Mouse (Mus musculus) embryonic stem cell, embryonic (primary cell): Measurements from ENCODE around the gene Cbx7.
"Not testable (repeated sequence)": the region's sequence is repeated elsewhere in the genome, so short reads cannot be mapped to it uniquely, and the experiment has no call there.

Experiments
- CTCF ChIA-PET, 4 experiments: fragments of 300-600 bp in 2 of 4; fragments of 350-600 bp in 2 of 4; sonication (Branson Sonifier 250); formaldehyde crosslinking; loops; one replicate each; lab custom pipeline; 2022; ENCODE audit warnings: inconsistent platforms in 2 of 4; lab: Charles Lee
- POLR2A ChIA-PET, 4 experiments: fragments of 300-600 bp in 2 of 4; fragments of 350-600 bp in 2 of 4; sonication (Branson Sonifier 250); formaldehyde crosslinking; loops; one replicate each; lab custom pipeline; 2022; ENCODE audit warnings: antibody characterized with exemption in 4 of 4, inconsistent platforms in 1 of 4; lab: Charles Lee

The Cbx7 gene

DNA sequence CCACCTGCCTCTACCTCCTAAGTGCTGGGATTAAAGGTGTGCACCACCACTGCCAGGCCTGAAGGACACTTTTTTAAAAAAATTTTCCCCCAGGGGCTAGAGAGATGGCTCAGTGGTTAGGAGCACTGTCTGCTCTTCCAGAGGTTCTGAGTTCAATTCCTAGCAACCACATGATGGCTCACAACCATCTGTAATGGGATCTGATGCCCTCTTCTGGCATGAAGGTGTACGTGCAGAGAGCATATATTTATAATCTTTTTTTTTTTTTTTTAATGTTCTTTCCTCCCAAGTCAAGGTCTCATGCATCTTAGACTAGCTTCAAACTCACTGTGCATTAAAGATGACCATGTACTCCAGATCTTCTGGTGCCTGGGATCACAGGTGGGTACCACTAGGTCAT is 60.1 kb downstream of the Cbx7 start:
- ChIA-PET POLR2A (interaction anchor here (0.7 to 11.8 kb wide), 42 partner anchors 9 to 347 kb away, joined by 3 to 317 read pairs (median 5); partner anchors contain the start of genes Apobec3 (in 2 of the 4) and Cbx7 (in 2 of the 4)), CTCF (interaction anchor here in 3 of 4 experiments (0.6 to 2.4 kb wide), 9 partner anchors 13 to 79 kb away, joined by 3 to 15 read pairs (median 5); partner anchors contain the start of gene Apobec3 (in 2 of the 3))

DNA sequence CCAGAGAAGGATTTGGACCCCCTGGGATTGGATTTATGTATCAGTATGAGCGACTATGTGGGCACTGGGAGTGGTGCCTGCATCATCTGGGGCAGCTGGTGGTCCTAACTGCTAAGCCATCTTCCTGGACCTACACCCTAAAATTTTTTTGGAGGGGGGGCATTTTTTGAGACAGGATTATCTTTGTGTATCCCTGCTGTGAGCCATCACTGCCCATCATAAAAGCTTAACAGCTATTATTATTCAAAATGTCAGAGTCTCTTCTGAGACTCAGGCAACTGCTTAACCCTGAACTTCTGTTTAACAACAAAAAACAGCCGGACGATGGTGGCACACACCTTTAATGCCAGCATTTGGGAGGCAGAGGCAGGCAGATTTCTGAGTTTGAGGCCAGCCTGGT is 61.9 kb downstream of the Cbx7 start:
- ChIA-PET POLR2A (interaction anchor here in 2 of 4 experiments (0.9 to 11.8 kb wide), 16 partner anchors 9 to 346 kb away, joined by 3 to 317 read pairs (median 6); partner anchors contain the start of genes Apobec3 (in 2 of the 2) and Atf4 (in 1 of the 2)), CTCF (interaction anchor here in 2 of 4 experiments (1.4 to 2.4 kb wide), 2 partner anchors 10 to 16 kb away, joined by 5 to 15 read pairs; partner anchors contain the start of gene Apobec3 (in 1 of the 2))

DNA sequence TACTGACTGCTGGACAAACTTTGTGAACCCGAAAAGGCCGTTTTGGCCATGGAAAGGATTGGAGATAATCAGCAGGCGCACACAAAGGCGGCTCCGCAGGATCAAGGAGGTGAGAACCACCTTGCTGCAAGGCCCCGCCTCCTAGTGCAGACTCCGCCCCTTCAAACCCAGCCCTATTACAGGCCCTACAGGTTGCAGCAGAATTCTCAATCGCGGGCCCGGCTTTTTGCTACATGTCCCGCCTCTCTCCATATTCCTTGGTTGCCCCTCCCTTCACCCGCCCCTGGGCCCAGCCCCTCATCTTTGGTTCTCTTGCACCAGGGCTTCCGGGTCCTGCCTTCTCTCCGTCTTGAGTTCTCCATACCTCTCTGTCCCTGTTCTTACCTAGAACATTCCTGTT is 64.1 kb downstream of the Cbx7 start:
- POLR2A ChIA-PET, result interaction anchor here (0.6 to 11.2 kb wide), 34 partner anchors 9 to 216 kb away, joined by 3 to 169 read pairs (median 6); partner anchors contain the start of genes Apobec3 (in 3 of the 4), Cbx7 (in 1 of the 4) and Gtpbp1 (in 1 of the 4)
- CTCF ChIA-PET, result interaction anchor here in 1 of 4 experiments (0.8 to 1.6 kb wide), 2 partner anchors 15 to 34 kb away, joined by 3 read pairs; partner anchors contain the start of gene Apobec3

DNA sequence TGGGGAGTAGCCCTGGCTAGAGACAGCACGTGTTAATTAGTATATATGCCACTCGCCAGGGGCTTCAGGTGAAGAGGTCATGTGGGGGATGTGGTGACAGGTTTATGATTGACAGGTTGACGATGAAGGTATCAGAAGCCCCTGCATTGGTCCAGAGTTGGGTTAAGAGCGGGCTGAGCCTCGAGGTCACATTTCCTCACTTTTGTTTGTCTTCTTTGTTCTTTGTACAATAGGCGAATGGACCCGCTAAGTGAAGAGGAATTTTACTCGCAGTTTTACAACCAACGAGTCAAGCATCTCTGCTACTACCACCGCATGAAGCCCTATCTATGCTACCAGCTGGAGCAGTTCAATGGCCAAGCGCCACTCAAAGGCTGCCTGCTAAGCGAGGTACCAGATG is 65.7 kb downstream of the Cbx7 start:
- ChIA-PET CTCF (interaction anchor here in 3 of 4 experiments (0.6 to 1.5 kb wide), 4 partner anchors 13 to 97 kb away, joined by 3 to 9 read pairs (median 4); partner anchors contain the start of gene Apobec3 (in 1 of the 3)), POLR2A (interaction anchor here in 3 of 4 experiments (0.6 to 11.2 kb wide), 38 partner anchors 9 to 215 kb away, joined by 3 to 169 read pairs (median 6); partner anchors contain the start of genes Apobec3 (in 3 of the 3), Cbx6 (in 1 of the 3), Cbx7 (in 1 of the 3) and Gtpbp1 (in 1 of the 3))

DNA sequence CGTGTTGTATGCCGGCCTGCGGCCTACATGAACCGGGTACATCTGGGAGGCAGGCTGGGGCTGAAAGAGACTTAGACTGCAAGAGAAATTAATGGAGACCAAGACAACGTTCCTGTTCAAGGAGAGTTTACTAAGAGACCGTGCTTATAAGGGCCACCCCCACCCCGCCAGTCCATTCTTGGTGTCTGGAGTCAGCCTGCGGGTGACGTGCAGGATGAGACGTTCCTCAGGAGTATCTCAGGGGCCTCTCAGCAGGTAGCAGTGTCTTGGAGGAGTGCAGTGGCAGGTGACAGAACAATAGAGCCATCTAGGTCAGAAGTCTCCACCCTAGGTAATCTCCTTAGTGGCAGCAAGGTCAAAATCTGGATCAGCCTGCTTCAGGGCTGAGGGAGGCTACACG is 66.2 kb downstream of the Cbx7 start:
- CTCF ChIA-PET, result interaction anchor here in 3 of 4 experiments (0.6 to 1.5 kb wide), 8 partner anchors 12 to 1410 kb away, joined by 3 to 7 read pairs (median 3); partner anchors contain the start of gene Il2rb (in 1 of the 3)
- POLR2A ChIA-PET, result interaction anchor here (0.7 to 11.2 kb wide), 62 partner anchors 8 to 214 kb away, joined by 3 to 271 read pairs (median 5); partner anchors contain the start of genes Apobec3 (in 3 of the 4), Cbx7 (in 2 of the 4) and Gtpbp1 (in 1 of the 4)

DNA sequence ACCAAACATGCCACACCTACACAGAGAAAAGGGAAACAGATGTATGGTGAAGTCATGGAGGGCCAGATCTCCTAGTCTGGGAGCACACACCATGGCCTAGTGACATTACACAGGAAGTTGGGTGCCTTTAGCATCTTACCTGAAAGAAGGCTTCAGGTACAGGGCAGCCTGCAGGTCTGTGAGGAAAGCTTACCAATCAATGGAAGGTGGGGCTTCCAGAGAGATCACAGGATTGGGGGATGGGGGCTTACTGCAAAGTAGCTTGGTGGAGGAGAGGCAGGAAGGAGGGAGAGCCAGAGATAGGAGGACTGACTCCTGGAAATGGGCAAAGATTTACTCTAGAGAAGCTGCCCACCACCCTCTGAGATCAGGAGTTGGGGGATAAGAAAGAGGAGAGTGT is 67.0 kb downstream of the Cbx7 start:
- CTCF ChIA-PET, result interaction anchor here in 3 of 4 experiments (0.6 to 1.5 kb wide), 12 partner anchors 11 to 1409 kb away, joined by 3 to 7 read pairs (median 3); partner anchors contain the start of gene Il2rb (in 1 of the 3)
- POLR2A ChIA-PET, result interaction anchor here (0.6 to 11.2 kb wide), 68 partner anchors 8 to 980 kb away, joined by 3 to 271 read pairs (median 5); partner anchors contain the start of genes Apobec3 (in 4 of the 4), Cbx7 (in 2 of the 4), Cbx6 (in 1 of the 4) and Npcd (in 1 of the 4)

DNA sequence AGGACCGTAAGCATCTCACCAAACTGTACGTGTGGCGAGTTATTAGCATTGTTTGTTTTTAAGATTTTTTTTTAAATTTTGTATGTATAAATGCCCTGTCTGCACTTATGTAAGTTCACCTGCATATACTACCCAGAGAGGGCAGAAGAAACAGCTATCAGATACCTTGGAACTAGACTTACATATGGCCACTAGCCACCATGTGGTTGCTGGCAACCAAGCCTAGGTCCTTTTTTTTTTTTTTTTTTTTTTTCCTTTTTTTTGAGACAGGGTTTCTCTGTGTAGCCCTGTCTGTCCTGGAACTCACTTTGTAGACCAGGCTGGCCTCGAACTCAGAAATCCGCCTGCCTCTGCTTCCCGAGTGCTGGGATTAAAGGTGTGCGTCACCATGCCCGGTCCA is 67.8 kb downstream of the Cbx7 start:
- CTCF ChIA-PET, result interaction anchor here in 3 of 4 experiments (0.5 to 4.0 kb wide), 4 partner anchors 11 to 56 kb away, joined by 3 to 14 read pairs (median 5); partner anchors contain the start of gene Apobec3 (in 1 of the 3)
- POLR2A ChIA-PET, result interaction anchor here (0.6 to 11.2 kb wide), 44 partner anchors 8 to 981 kb away, joined by 3 to 271 read pairs (median 5); partner anchors contain the start of genes Apobec3 (in 2 of the 4), Atf4 (in 2 of the 4) and Rps19bp1 (in 1 of the 4)

DNA sequence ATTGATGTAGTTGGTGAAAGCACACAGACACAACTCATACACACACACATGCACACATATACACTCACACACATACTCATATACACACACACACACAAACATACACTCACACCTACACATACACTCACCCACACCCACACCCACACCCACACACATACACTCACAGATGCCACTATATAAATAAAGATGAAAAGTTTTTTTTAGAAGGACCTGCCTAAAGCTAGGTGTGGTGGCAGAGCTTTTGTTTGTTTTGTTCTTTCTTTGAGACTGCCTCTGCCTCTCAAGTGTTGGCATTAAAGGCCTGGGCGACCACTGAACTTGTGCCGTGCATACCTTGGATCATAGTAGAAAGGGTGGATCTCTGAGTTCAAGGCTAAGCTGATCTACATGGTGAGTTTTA is 69.5 kb downstream of the Cbx7 start:
- ChIA-PET CTCF (interaction anchor here in 3 of 4 experiments (0.6 to 4.0 kb wide), 9 partner anchors 9 to 790 kb away, joined by 3 to 14 read pairs (median 3); partner anchors contain the start of gene Apobec3 (in 2 of the 3)), POLR2A (interaction anchor here (0.6 to 11.2 kb wide), 38 partner anchors 9 to 353 kb away, joined by 3 to 271 read pairs (median 4); partner anchors contain the start of genes Apobec3 (in 2 of the 4) and Atf4 (in 1 of the 4))

DNA sequence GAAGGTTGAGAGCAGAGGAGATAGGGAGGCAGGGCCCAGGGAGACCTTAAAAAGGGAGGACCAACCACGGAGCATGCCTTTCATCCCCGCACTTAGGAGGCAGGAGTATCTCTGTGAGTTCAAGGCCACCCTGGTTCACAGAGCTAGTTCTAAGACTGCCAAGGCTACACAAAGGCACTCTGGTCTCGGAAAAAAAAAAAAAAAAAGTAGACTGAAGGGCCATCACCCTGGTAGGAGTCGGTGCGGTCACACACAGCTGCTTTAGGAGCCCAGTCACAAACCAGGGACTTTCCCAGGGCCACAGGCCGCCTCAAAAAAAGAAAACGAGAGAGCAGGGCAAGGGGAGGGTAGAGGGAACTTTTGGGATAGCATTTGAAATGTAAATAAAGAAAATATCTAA is 70.2 kb downstream of the Cbx7 start:
- ChIA-PET CTCF (interaction anchor here in 3 of 4 experiments (0.6 to 4.0 kb wide), 11 partner anchors 8 to 790 kb away, joined by 3 to 14 read pairs (median 3); partner anchors contain the start of gene Apobec3 (in 2 of the 3)), POLR2A (interaction anchor here (0.5 to 11.2 kb wide), 39 partner anchors 8 to 354 kb away, joined by 3 to 271 read pairs (median 4); partner anchors contain the start of genes Apobec3 (in 2 of the 4) and Atf4 (in 1 of the 4))

DNA sequence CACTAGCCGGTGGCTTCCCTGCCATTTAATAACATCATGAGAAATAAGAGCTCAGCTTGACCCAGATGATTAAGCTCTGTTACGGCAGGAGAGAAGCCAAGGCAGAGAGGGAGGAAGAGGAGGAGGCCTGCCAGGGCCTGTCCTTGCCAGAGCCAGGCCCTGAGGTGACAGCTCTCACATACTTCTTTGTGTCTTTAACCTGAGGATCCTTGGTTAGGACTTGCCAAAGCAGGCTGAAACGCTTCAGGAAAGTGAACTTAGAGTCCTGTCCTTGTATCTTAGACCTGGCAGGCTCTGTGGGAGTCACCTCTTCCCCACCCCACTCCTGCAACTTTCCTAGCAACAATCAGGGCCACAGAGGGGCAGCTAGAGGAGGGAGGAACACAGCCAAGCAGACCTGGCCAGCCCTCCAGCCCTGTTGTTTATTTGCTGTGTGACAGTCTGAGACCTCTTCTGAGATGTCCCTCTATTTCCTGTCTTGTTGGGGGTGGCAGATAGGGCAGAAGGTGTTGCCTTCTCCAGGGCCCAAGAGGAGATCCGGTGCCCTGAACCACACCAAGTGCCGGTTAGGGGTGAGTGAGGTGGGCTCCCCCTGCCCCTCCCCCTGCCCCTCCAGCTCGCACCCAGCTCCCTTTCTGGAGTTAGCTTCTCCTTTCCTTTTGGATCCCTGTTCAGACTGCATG is 71.0 kb downstream of the Cbx7 start:
- POLR2A ChIA-PET, result interaction anchor here (0.5 to 11.2 kb wide), 39 partner anchors 7 to 1150 kb away, joined by 3 to 271 read pairs (median 4); partner anchors contain the start of gene Apobec3 (in 2 of the 4)

DNA sequence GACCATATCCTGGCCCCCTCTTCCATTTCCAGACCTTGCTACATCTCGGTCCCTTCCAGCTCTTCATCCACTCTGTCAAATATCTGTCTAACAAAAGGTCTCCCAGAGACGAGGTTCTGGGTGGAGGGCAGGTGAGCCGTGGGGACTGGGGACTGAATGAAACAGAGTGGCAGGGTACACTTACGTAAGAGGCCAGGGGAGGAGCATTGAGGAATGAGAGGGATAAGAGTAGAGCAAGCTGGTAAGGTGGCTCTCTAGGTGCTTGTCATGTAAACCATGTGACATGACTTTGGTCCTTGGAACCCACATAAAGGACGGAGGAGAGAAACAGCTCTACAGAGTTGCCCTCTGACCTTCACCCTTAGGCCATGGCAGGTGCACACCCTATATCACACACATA is 71.9 kb downstream of the Cbx7 start:
- POLR2A ChIA-PET, result interaction anchor here in 3 of 4 experiments (0.7 to 11.2 kb wide), 19 partner anchors 10 to 359 kb away, joined by 3 to 271 read pairs (median 4); partner anchors contain the start of gene Apobec3 (in 1 of the 3)
- CTCF ChIA-PET, result interaction anchor here in 1 of 4 experiments (0.6 kb wide), 1 partner anchor 28 kb away, joined by 3 read pairs; no protein-coding TSS in a partner anchor

More for the DNA sequence above, 71.0 kb downstream of the Cbx7 start:
- CTCF ChIA-PET, result interaction anchor here in 2 of 4 experiments (0.8 to 4.0 kb wide), 3 partner anchors 8 to 241 kb away, joined by 3 to 14 read pairs (median 3); partner anchors contain the start of genes Apobec3 (in 1 of the 2) and Fam227a (in 1 of the 2)

DNA sequence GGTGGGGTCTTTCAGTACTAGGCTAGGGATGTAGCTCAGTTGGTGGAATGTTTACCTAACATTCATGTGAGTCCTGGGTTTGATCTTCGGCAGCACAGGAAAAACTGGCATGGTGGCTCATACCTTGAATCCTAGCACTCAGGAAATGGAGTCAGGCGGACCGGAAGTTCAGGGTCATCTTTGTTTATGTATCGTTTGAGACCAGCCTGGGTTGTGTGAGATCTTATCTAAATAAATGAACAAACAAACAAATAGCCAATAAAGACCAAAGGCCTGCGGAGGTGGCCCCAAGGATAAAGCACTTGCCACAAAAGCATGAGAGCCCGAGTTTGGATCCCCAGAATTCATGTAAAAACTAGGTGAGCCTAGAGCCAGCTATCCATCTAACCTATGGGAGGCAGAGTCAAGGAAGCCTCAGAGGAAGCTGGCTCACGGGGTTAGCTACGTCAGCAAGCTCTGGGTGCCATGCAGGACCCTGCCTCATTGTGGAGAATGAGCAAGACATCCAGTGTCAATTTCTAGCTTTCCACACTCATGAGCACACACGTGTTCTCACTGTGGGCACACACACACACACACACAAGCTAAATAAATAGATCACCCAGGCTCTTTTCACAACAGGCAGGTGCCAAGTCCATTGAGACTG is 74.7 kb downstream of the Cbx7 start:
- CTCF ChIA-PET, result no interaction called here
- POLR2A ChIA-PET, result interaction anchor here in 3 of 4 experiments (0.6 to 10.4 kb wide), 12 partner anchors 8 to 182 kb away, joined by 3 to 271 read pairs (median 4); partner anchors contain the start of gene Apobec3 (in 1 of the 3)

DNA sequence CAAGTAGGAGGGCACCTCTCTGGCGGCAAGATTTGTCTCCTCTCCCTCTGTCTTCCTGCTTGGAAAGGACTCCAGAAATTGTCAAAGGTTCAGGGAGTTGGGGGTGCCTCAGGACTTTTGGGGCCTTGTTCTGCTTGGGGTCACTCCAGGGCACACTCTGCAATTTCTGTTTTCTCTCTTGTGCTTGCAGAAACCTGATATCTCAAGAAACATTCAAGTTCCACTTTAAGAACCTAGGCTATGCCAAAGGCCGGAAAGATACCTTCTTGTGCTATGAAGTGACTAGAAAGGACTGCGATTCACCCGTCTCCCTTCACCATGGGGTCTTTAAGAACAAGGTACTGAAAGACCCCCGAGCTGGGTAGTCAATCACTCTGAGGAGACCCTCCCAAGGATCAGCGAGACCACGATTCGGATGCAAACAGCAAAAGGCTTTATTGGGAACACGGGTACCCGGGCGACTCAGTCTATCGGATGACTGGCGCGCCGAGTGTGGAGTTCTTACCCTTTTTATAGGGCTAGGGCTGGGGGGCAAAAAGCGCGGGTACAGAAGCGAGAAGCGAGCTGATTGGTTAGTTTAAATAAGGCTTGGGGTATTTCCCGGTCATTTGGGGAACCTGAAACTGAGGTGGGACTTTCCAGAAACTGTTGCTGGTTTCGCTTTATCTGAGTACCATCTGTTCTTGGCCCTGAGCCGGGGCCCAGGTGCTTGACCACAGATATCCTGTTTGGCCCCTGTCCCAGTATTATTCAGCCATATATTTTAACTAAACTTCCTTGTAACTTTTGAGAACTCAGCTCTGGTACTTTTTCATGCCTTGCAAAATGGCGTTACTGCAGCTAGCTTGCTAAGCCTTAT is 75.5 kb downstream of the Cbx7 start:
- POLR2A ChIA-PET, result interaction anchor here in 3 of 4 experiments (0.7 to 10.4 kb wide), 15 partner anchors 9 to 183 kb away, joined by 3 to 271 read pairs (median 4); partner anchors contain the start of gene Apobec3 (in 1 of the 3)
- CTCF ChIA-PET, result not testable (repeated sequence)

DNA sequence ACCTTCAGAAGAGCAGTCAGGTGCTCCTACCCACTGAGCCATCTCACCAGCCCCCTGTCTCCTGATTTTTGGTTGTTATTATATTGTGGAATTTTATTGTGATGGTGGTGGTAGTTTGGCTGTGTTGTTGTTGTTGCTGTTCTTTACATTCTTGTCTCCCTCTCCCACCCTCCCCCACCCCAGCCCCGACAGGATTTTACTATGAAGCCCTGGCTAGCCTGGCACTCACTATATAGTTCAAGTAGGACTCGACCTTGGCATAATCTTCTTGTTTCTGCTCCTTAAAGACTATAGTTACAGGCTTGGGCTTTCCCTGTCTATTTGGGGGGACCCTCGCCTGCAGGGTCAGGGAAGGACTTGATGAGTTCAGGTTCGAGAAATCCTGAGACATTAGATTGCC is 76.6 kb downstream of the Cbx7 start:
- CTCF ChIA-PET, result interaction anchor here in 2 of 4 experiments (2.9 to 3.1 kb wide), 2 partner anchors 11 kb away, joined by 10 to 22 read pairs; no protein-coding TSS in a partner anchor
- POLR2A ChIA-PET, result interaction anchor here in 3 of 4 experiments (1.1 to 21.8 kb wide), 19 partner anchors 5 to 77 kb away, joined by 3 to 271 read pairs (median 21); partner anchors contain the start of genes Apobec3 (in 1 of the 3) and Cbx7 (in 1 of the 3)

DNA sequence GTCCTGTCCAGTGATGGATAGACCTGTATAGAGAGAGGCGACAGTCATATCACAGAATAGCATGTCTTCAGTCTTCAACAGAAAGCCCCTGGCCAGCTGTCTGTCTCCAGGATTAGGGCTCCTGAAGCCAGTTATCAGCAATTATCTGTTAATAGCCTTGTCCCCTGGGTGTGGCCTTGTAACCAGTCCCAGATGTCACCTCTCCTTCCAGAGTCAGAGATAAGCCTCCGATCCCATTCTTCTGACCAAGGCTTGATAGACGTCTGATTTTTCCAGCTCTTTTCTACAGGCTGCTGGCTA is 77.1 kb downstream of the Cbx7 start:
- POLR2A ChIA-PET, result interaction anchor here (0.7 to 21.8 kb wide), 30 partner anchors 6 to 221 kb away, joined by 3 to 271 read pairs (median 14); partner anchors contain the start of gene Cbx7 (in 1 of the 4)

More for the DNA sequence above, 77.1 kb downstream of the Cbx7 start:
- CTCF ChIA-PET, result interaction anchor here in 2 of 4 experiments (2.9 to 3.1 kb wide), 3 partner anchors 11 to 16 kb away, joined by 10 to 22 read pairs (median 15); no protein-coding TSS in a partner anchor
